Mouse (Mus musculus) MEL (cell line): ENCODE measurements at regions not wholly inside any gene's neighbourhood (a gene's known extent, or its start where the extent isn't known, plus 50 kb on each side); places are given as distances from the start of the nearest gene placed in this dataset.

Source experiments
- DNase-seq: peaks from one replicate; pipeline ENCODE4 v3.0.0; 2011; ENCODE audit warnings: low read depth, low spot score
- H3K27ac ChIP-seq: 2 replicates; pipeline ENCODE4 v1.5.1; 2012; ENCODE audit warnings: low read depth, mild to moderate bottlenecking, control low read depth, low read length, moderate library complexity; ENCODE audit not compliant: control insufficient read depth
- H3K27me3 ChIP-seq, 2 experiments: fragments of 150-350 bp in 1 of 2; sonication (generic) in 1 of 2; 2 replicates each; pipeline ENCODE4 v1.6.1; 2012; ENCODE audit warnings: low read length in 2 of 2, mild to moderate bottlenecking in 2 of 2, improper control_type of control experiment in 1 of 2, moderate library complexity in 1 of 2; ENCODE audit not compliant: insufficient read depth in 2 of 2, control insufficient read depth in 1 of 2
- H3K36me3 ChIP-seq, 2 experiments: 2 replicates each; pipeline ENCODE4 v1.6.1; 2012 to 2014; ENCODE audit warnings: low read length in 2 of 2, improper control_type of control experiment in 1 of 2, inconsistent platforms in 1 of 2, mild to moderate bottlenecking in 1 of 2; ENCODE audit not compliant: insufficient read depth in 2 of 2, control insufficient read depth in 1 of 2
- H3K4me1 ChIP-seq, 2 experiments: fragments of 150-350 bp in 1 of 2; sonication (generic) in 1 of 2; 2 replicates each; pipeline ENCODE4 v1.6.1; 2012; ENCODE audit warnings: low read length in 2 of 2, improper control_type of control experiment in 1 of 2, mild to moderate bottlenecking in 1 of 2; ENCODE audit not compliant: insufficient read depth in 2 of 2, control insufficient read depth in 1 of 2
- H3K4me3 ChIP-seq, 2 experiments: fragments of 150-350 bp in 1 of 2; sonication (generic) in 1 of 2; 2 replicates each; pipeline ENCODE4 v1.5.1; 2012; ENCODE audit warnings: low read depth in 2 of 2, low read length in 2 of 2, mild to moderate bottlenecking in 2 of 2, moderate library complexity in 2 of 2, control low read depth in 1 of 2, improper control_type of control experiment in 1 of 2; ENCODE audit not compliant: control insufficient read depth in 1 of 2, insufficient read depth in 1 of 2
- H3K79me2 ChIP-seq: 2 replicates; pipeline ENCODE4 v1.6.1; 2012; ENCODE audit warnings: mild to moderate bottlenecking, low read length, moderate library complexity; ENCODE audit not compliant: control insufficient read depth, poor library complexity, insufficient read depth
- H3K9ac ChIP-seq: 2 replicates; pipeline ENCODE4 v1.6.1; 2012; ENCODE audit warnings: low read depth, mild to moderate bottlenecking, control low read depth, low read length, moderate library complexity; ENCODE audit not compliant: control insufficient read depth, poor library complexity, severe bottlenecking
- H3K9me3 ChIP-seq: fragments of 150-350 bp; sonication (generic); replicated peaks from 2 replicates; pipeline ENCODE4 v1.6.1; 2012; ENCODE audit warnings: mild to moderate bottlenecking, low read length, improper control_type of control experiment, moderate library complexity; ENCODE audit not compliant: insufficient read depth
- CHD2 ChIP-seq: IDR thresholded peaks from 2 replicates; pipeline ENCODE4 v1.6.1; 2011; ENCODE audit warnings: low read length, improper control_type of control experiment
- E2F4 ChIP-seq: IDR thresholded peaks from 2 replicates; pipeline ENCODE4 v1.6.1; 2011; ENCODE audit warnings: low read depth, low read length, improper control_type of control experiment, borderline replicate concordance
- HCFC1 ChIP-seq: IDR thresholded peaks from 2 replicates; pipeline ENCODE4 v1.6.1; 2012; ENCODE audit warnings: low read depth, mild to moderate bottlenecking, inconsistent platforms, low read length, improper control_type of control experiment, moderate library complexity
- JUND ChIP-seq: IDR thresholded peaks from 2 replicates; pipeline ENCODE4 v1.6.1; 2011; ENCODE audit warnings: low read depth, mild to moderate bottlenecking, improper control_type of control experiment, low read length
- KAT2A ChIP-seq: conservative IDR thresholded peaks from 2 replicates; pipeline ENCODE4 v1.6.1; 2012; ENCODE audit warnings: low read depth, low read length, improper control_type of control experiment, inconsistent platforms
- MAFK ChIP-seq: IDR thresholded peaks from 2 replicates; pipeline ENCODE4 v1.6.1; 2011; ENCODE audit warnings: low read depth, mild to moderate bottlenecking, low read length, improper control_type of control experiment, borderline replicate concordance
- MAX ChIP-seq: IDR thresholded peaks from 2 replicates; pipeline ENCODE4 v1.6.1; 2011; ENCODE audit warnings: low read length, improper control_type of control experiment
- MAZ ChIP-seq: IDR thresholded peaks from 2 replicates; pipeline ENCODE4 v1.6.1; 2012; ENCODE audit warnings: low read depth, mild to moderate bottlenecking, inconsistent platforms, low read length, improper control_type of control experiment
- MYB ChIP-seq: IDR thresholded peaks from 2 replicates; pipeline ENCODE4 v1.6.1; 2011; ENCODE audit warnings: mild to moderate bottlenecking, low read depth, low read length, improper control_type of control experiment
- MYC ChIP-seq: IDR thresholded peaks from 2 replicates; pipeline ENCODE4 v1.6.1; 2011; ENCODE audit warnings: low read depth, mild to moderate bottlenecking, low read length, improper control_type of control experiment, moderate library complexity
- NRF1 ChIP-seq: IDR thresholded peaks from 2 replicates; pipeline ENCODE4 v1.6.1; 2014; ENCODE audit warnings: low read depth, mild to moderate bottlenecking, inconsistent platforms, low read length, improper control_type of control experiment, moderate library complexity; ENCODE audit not compliant: poor library complexity, insufficient read depth, severe bottlenecking
- POLR2A ChIP-seq, 2 experiments: IDR thresholded peaks; 2 replicates each; pipeline ENCODE4 v1.6.1; 2011 to 2012; ENCODE audit warnings: low read length in 2 of 2, mild to moderate bottlenecking in 2 of 2, control low read depth in 1 of 2, improper control_type of control experiment in 1 of 2, low read depth in 1 of 2, moderate library complexity in 1 of 2; ENCODE audit not compliant: control insufficient read depth in 1 of 2, insufficient read depth in 1 of 2, poor library complexity in 1 of 2
- POLR2AphosphoS2 ChIP-seq: IDR thresholded peaks from 2 replicates; pipeline ENCODE4 v1.6.1; 2011; ENCODE audit warnings: low read length, improper control_type of control experiment
- RAD21 ChIP-seq: IDR thresholded peaks from 2 replicates; pipeline ENCODE4 v1.6.1; 2011; ENCODE audit warnings: mild to moderate bottlenecking, low read depth, low read length, improper control_type of control experiment
- UBTF ChIP-seq: IDR thresholded peaks from 2 replicates; pipeline ENCODE4 v1.6.1; 2012; ENCODE audit warnings: low read depth, mild to moderate bottlenecking, inconsistent platforms, low read length, improper control_type of control experiment, moderate library complexity, borderline replicate concordance; ENCODE audit not compliant: insufficient read depth
- USF2 ChIP-seq, 2 experiments: IDR thresholded peaks; 2 replicates each; pipeline ENCODE4 v1.6.1; 2011 to 2012; ENCODE audit warnings: improper control_type of control experiment in 2 of 2, low read length in 2 of 2, borderline replicate concordance in 1 of 2, inconsistent platforms in 1 of 2, low read depth in 1 of 2, mild to moderate bottlenecking in 1 of 2; ENCODE audit not compliant: insufficient read depth in 1 of 2

DNA sequence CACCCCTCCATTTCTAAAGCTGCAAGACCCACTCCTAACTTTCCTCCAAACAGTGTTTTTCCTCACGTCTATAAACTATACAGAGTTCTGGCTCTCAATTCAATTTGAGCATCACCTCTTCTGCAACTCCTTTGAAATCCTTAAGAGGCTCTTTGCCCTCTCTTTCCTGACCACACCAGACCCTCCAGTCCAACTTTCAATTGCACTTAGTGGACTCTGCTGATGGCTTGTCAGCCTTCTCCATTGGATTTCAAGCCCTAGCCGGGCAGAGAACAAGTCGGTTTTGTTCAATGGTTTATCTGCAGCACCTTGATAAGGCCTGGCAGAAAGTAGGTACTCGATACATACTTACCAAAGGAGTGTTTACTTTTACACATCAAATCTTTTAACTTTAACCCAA, 119.4 kb downstream of the Rps29 start:
- Histone ChIP-seq H3K9ac (no peak overlapping the region), H3K9me3 (no peaks in the 10 kb centered on the region), H3K4me3 (no peak overlapping the region), H3K4me1 (no peaks in the 10 kb centered on the region), H3K27me3 (peaks cover 0 to 3% of the 10 kb centered on the region in 2 experiments; a peak in 3 of 4 replicates), H3K27ac (no peak overlapping the region), H3K36me3 (no peaks in the 10 kb centered on the region), H3K79me2 (no peaks in the 10 kb centered on the region)
- TF ChIP-seq E2F4 (no peak), USF2 (IDR thresholded peaks at IDR 0.05; ENCODE audit: borderline replicate concordance in 1 of 2, insufficient read depth in 1 of 2, low read depth in 1 of 2, low read length in 2 of 2) (no peak), POLR2AphosphoS2 (no peak), MAFK (no peak), MYC (no peak), NRF1 (no peak), MAZ (no peak), MYB (no peak), JUND (no peak), RAD21 (no peak), CHD2 (no peak), MAX (no peak), UBTF (no peak), POLR2A (IDR thresholded peaks at IDR 0.05; ENCODE audit: control insufficient read depth in 1 of 2, insufficient read depth in 1 of 2, low read depth in 1 of 2, low read length in 2 of 2, poor library complexity in 1 of 2) (no peak)
- DNase-seq: no peak

DNA sequence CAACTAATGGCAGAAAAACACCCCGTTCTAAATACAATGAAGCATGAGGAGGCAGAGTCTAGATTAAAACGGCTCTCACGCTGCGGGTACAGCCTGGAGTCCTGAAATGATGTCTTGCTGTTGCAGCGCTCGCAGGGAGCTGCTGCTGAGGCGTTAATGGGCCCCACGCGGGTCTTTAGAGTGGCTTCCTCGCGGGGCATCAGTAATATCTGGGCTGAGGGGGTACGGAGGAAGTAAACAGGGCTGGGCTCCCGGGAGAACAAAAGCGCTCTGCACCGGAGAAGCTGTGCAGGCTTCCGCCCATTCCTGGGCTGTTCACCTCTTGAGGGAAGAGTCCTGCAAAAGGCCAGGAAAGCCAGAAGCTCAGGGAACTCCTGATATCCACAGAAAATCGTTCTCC, 135.4 kb downstream of the Rps29 start:
- TF ChIP-seq MAZ: no peak
- TF ChIP-seq HCFC1: no peak
- TF ChIP-seq MYC: no peak
- no peak for TF ChIP-seq KAT2A
- no peak for TF ChIP-seq CHD2
- H3K9ac ChIP-seq: no peak overlapping the region

More for the DNA sequence above, 135.4 kb downstream of the Rps29 start:
- Histone ChIP-seq H3K27me3 (no peaks in the 10 kb centered on the region; a peak in 1 of 4 replicates), H3K27ac (no peak overlapping the region), H3K4me1 (no peaks in the 10 kb centered on the region), H3K36me3 (no peaks in the 10 kb centered on the region), H3K4me3 (no peak overlapping the region), H3K9me3 (no peaks in the 10 kb centered on the region), H3K79me2 (no peaks in the 10 kb centered on the region)
- no peak for DNase-seq
